Mouse (Mus musculus): ENCODE data around the gene Tcap. TPM values are rescaled to one million over a fixed set of nuclear protein-coding genes. Genes with fewer than 3 reads are reported as not detected.
A peak's percentile ranks its signal among the peaks of the same experiment; 100 is the strongest.

Tcap gene
- polyA plus RNA-seq (2015; fragmentation: Nextera tagmentation; extraction: Ambion mirVana): 0.57 and 9.3 TPM in 2 replicates

GRCm38 (mm10) chr11:98383261-98384030 lies at the start of gene Tcap:
Tcap (plus strand) TSS chr11:98383811.
- peaks cover 24% of the 10 kb centered on the region for H3K27me3 ChIP-seq (ENCODE audit: control insufficient read depth, insufficient read depth, low read length)
- 0 out of 2 replicates have a peak, but pooled peaks cover under 1% of the 10 kb centered on the region for H3K36me3 ChIP-seq (ENCODE audit: control insufficient read depth, insufficient read depth, low read length)
- H3K27ac ChIP-seq (ENCODE audit: low read length): no peak within 1 kb of the TSS
- no peak within 1 kb of the TSS for H3K4me2 ChIP-seq (ENCODE audit: low read depth, low read length)
- WGBS: 64% methylated on average over 14 of the region's 14 CpGs
- H3K9me3 ChIP-seq (replicated peaks; ENCODE audit: control insufficient read depth, low read length): no peaks in the 10 kb centered on the region
- no peak within 1 kb of the TSS for H3K4me3 ChIP-seq (replicated peaks; ENCODE audit: low read length)
- no peaks in the 10 kb centered on the region for H3K4me1 ChIP-seq (ENCODE audit: control insufficient read depth, insufficient read depth, low read length)
- no peak for ATAC-seq (ENCODE audit: insufficient read depth, low FRiP score)
- H3K9ac ChIP-seq (ENCODE audit: low read length): no peak within 1 kb of the TSS

- Histone ChIP-seq H3K27me3 (ENCODE audit: control insufficient read depth, insufficient read depth, low read length) (peaks cover 97% of the 10 kb centered on the region), H3K4me2 (ENCODE audit: low read depth, low read length) (peak overlapping the region; percentile 34), H3K9me3 (replicated peaks; ENCODE audit: control insufficient read depth, low read length) (no peaks in the 10 kb centered on the region), H3K27ac (ENCODE audit: low read length) (no peak overlapping the region), H3K4me1 (ENCODE audit: control insufficient read depth, insufficient read depth, low read length) (peaks cover 8% of the 10 kb centered on the region; the same call in 1 of the 2 replicates), H3K9ac (ENCODE audit: low read length) (no peak overlapping the region), H3K4me3 (replicated peaks; ENCODE audit: low read length) (peak overlapping the region; percentile 26), H3K36me3 (ENCODE audit: control insufficient read depth, insufficient read depth, low read length) (no peaks in the 10 kb centered on the region)
- ATAC-seq (ENCODE audit: insufficient read depth, low FRiP score): no peak
- WGBS: 4% methylated on average over 41 of the region's 41 CpGs
Measured at GRCm38 (mm10) chr11:98333981-98334741, 49.5 kb upstream of the Tcap start.

- H3K27ac ChIP-seq (ENCODE audit: low read length): no peak overlapping the region
- H3K36me3 ChIP-seq (ENCODE audit: control insufficient read depth, insufficient read depth, low read length): no peaks in the 10 kb centered on the region
- peak; percentile 45; the same call in 1 of the 2 replicates for ATAC-seq (ENCODE audit: insufficient read depth, low FRiP score)
- H3K4me1 ChIP-seq (ENCODE audit: control insufficient read depth, insufficient read depth, low read length): peaks cover 15% of the 10 kb centered on the region; the same call in 1 of the 2 replicates
- peaks cover 97% of the 10 kb centered on the region for H3K27me3 ChIP-seq (ENCODE audit: control insufficient read depth, insufficient read depth, low read length)
- no peaks in the 10 kb centered on the region for H3K9me3 ChIP-seq (replicated peaks; ENCODE audit: control insufficient read depth, low read length)
- 8% methylated on average over 9 of the region's 9 CpGs for WGBS
- H3K4me3 ChIP-seq (replicated peaks; ENCODE audit: low read length): no peak overlapping the region
- no peak overlapping the region for H3K9ac ChIP-seq (ENCODE audit: low read length)
- no peak overlapping the region for H3K4me2 ChIP-seq (ENCODE audit: low read depth, low read length)
Measured at GRCm38 (mm10) chr11:98335250-98335649, 48.4 kb upstream of the Tcap start.

GRCm38 (mm10) chr11:98336245-98337107 lies 47.1 kb upstream of the Tcap start:
- WGBS: 18% methylated on average over 13 of the region's 13 CpGs

GRCm38 (mm10) chr11:98338507-98338961 lies 45.1 kb upstream of the Tcap start:
- Histone ChIP-seq H3K9ac (ENCODE audit: low read length) (peak overlapping the region; percentile 78), H3K4me3 (replicated peaks; ENCODE audit: low read length) (peak overlapping the region; percentile 56), H3K4me2 (ENCODE audit: low read depth, low read length) (peak overlapping the region; percentile 99), H3K36me3 (ENCODE audit: control insufficient read depth, insufficient read depth, low read length) (no peaks in the 10 kb centered on the region), H3K4me1 (ENCODE audit: control insufficient read depth, insufficient read depth, low read length) (peaks cover 20% of the 10 kb centered on the region), H3K27me3 (ENCODE audit: control insufficient read depth, insufficient read depth, low read length) (peaks cover 76% of the 10 kb centered on the region), H3K27ac (ENCODE audit: low read length) (no peak overlapping the region), H3K9me3 (replicated peaks; ENCODE audit: control insufficient read depth, low read length) (no peaks in the 10 kb centered on the region)
- ATAC-seq (ENCODE audit: insufficient read depth, low FRiP score): no peak
- WGBS: 2% methylated on average over 47 of the region's 57 CpGs

More at GRCm38 (mm10) chr11:98336245-98337107, 47.1 kb upstream of the Tcap start:
- no peak overlapping the region for H3K27ac ChIP-seq (ENCODE audit: low read length)
- H3K4me3 ChIP-seq (replicated peaks; ENCODE audit: low read length): no peak overlapping the region
- ATAC-seq (ENCODE audit: insufficient read depth, low FRiP score): no peak
- peaks cover 15% of the 10 kb centered on the region; the same call in 1 of the 2 replicates for H3K4me1 ChIP-seq (ENCODE audit: control insufficient read depth, insufficient read depth, low read length)
- H3K27me3 ChIP-seq (ENCODE audit: control insufficient read depth, insufficient read depth, low read length): peaks cover 94% of the 10 kb centered on the region
- no peaks in the 10 kb centered on the region for H3K36me3 ChIP-seq (ENCODE audit: control insufficient read depth, insufficient read depth, low read length)
- H3K4me2 ChIP-seq (ENCODE audit: low read depth, low read length): no peak overlapping the region
- no peaks in the 10 kb centered on the region for H3K9me3 ChIP-seq (replicated peaks; ENCODE audit: control insufficient read depth, low read length)
- H3K9ac ChIP-seq (ENCODE audit: low read length): no peak overlapping the region

- peak overlapping the region; percentile 78 for H3K9ac ChIP-seq (ENCODE audit: low read length)
- under 1% methylated on average over 19 of the region's 19 CpGs for WGBS
Measured at GRCm38 (mm10) chr11:98339071-98339501, 44.5 kb upstream of the Tcap start.

GRCm38 (mm10) chr11:98339679-98340287 lies 43.8 kb upstream of the Tcap start:
- Histone ChIP-seq H3K4me2 (ENCODE audit: low read depth, low read length) (peak overlapping the region; percentile 99), H3K27me3 (ENCODE audit: control insufficient read depth, insufficient read depth, low read length) (peaks cover 64% of the 10 kb centered on the region), H3K4me1 (ENCODE audit: control insufficient read depth, insufficient read depth, low read length) (peaks cover 20% of the 10 kb centered on the region), H3K9ac (ENCODE audit: low read length) (peak overlapping the region; percentile 78; the same call in 1 of the 2 replicates), H3K4me3 (replicated peaks; ENCODE audit: low read length) (peak overlapping the region; percentile 56), H3K27ac (ENCODE audit: low read length) (no peak overlapping the region), H3K9me3 (replicated peaks; ENCODE audit: control insufficient read depth, low read length) (no peaks in the 10 kb centered on the region), H3K36me3 (ENCODE audit: control insufficient read depth, insufficient read depth, low read length) (no peaks in the 10 kb centered on the region)
- 15% methylated on average over 11 of the region's 11 CpGs for WGBS
- no peak for ATAC-seq (ENCODE audit: insufficient read depth, low FRiP score)

More at GRCm38 (mm10) chr11:98339071-98339501, 44.5 kb upstream of the Tcap start:
- Histone ChIP-seq H3K4me1 (ENCODE audit: control insufficient read depth, insufficient read depth, low read length) (peaks cover 20% of the 10 kb centered on the region), H3K4me2 (ENCODE audit: low read depth, low read length) (peak overlapping the region; percentile 99), H3K9me3 (replicated peaks; ENCODE audit: control insufficient read depth, low read length) (no peaks in the 10 kb centered on the region), H3K36me3 (ENCODE audit: control insufficient read depth, insufficient read depth, low read length) (no peaks in the 10 kb centered on the region), H3K27me3 (ENCODE audit: control insufficient read depth, insufficient read depth, low read length) (peaks cover 71% of the 10 kb centered on the region), H3K27ac (ENCODE audit: low read length) (no peak overlapping the region), H3K4me3 (replicated peaks; ENCODE audit: low read length) (peak overlapping the region; percentile 56)
- ATAC-seq (ENCODE audit: insufficient read depth, low FRiP score): no peak

GRCm38 (mm10) chr11:98340597-98340996 lies 43.0 kb upstream of the Tcap start:
- Histone ChIP-seq H3K4me3 (replicated peaks; ENCODE audit: low read length) (no peak overlapping the region), H3K27ac (ENCODE audit: low read length) (no peak overlapping the region), H3K4me1 (ENCODE audit: control insufficient read depth, insufficient read depth, low read length) (peaks cover 20% of the 10 kb centered on the region), H3K9me3 (replicated peaks; ENCODE audit: control insufficient read depth, low read length) (no peaks in the 10 kb centered on the region), H3K9ac (ENCODE audit: low read length) (no peak overlapping the region), H3K4me2 (ENCODE audit: low read depth, low read length) (no peak overlapping the region), H3K36me3 (ENCODE audit: control insufficient read depth, insufficient read depth, low read length) (no peaks in the 10 kb centered on the region), H3K27me3 (ENCODE audit: control insufficient read depth, insufficient read depth, low read length) (peaks cover 56% of the 10 kb centered on the region)
- 3% methylated on average over 4 of the region's 4 CpGs for WGBS
- ATAC-seq (ENCODE audit: insufficient read depth, low FRiP score): no peak
